Mouse (Mus musculus) thymus, adult 2 months (tissue): ENCODE measurements around the gene Snd1.

ENCODE experiments used
- CTCF ChIP-seq: fragments of 200-500 bp; IDR thresholded peaks from 2 replicates; pipeline ENCODE4 v1.5.1; 2012; ENCODE audit warnings: mild to moderate bottlenecking, control low read depth, low read length, moderate library complexity, borderline replicate concordance; ENCODE audit not compliant: control insufficient read depth, poor library complexity, insufficient read depth; ENCODE audit errors: extremely low read depth
- POLR2A ChIP-seq: fragments of 200-500 bp; IDR thresholded peaks from 2 replicates; pipeline ENCODE4 v1.6.1; 2012; ENCODE audit warnings: mild to moderate bottlenecking, low read length, control low read depth, moderate library complexity; ENCODE audit not compliant: control insufficient read depth, poor library complexity, insufficient read depth; ENCODE audit errors: extremely low read depth

- no peak for TF ChIP-seq CTCF
- TF ChIP-seq POLR2A: no peak
Measured at GRCm38 (mm10) chr6:28819509-28820358, 344.8 kb downstream of the Snd1 start.
